Mouse (Mus musculus): ENCODE data around the gene Htra1.

Gene Htra1

DNA sequence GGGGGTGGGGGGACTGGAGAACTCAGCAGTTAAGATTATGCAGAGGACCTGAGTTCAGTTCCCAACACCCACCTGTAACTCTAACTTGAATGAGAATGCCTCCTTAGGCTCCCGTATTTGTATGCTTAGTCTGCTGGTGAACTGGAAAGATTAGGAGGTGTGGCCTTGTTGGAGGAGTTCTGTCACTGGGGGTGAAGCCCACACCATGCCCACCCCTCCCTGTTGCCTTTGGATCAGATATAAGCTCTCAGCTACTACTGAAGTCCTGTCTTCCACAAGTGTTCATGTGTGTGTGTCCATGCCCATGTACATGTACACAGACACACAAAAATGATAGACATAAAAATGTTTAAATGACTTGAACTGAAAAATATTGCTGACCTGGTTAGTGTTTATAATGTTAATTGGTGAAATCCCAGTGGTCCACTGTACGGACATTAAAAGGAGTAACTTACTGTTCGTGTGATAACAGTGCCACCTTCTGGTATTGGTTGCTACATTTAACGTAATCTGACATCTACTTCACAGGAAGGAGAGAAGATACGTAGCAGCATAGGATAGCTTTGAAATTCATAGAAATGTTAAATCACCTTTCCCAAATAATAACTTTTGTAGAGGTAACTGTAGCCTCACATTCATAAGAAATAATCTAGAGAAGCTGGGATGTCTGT, 21.1 kb upstream of the Htra1 start:
- no peak for TF ChIP-seq GATA4 (IDR thresholded peaks at IDR 0.05; ENCODE audit: insufficient replicate concordance, low read length)

DNA sequence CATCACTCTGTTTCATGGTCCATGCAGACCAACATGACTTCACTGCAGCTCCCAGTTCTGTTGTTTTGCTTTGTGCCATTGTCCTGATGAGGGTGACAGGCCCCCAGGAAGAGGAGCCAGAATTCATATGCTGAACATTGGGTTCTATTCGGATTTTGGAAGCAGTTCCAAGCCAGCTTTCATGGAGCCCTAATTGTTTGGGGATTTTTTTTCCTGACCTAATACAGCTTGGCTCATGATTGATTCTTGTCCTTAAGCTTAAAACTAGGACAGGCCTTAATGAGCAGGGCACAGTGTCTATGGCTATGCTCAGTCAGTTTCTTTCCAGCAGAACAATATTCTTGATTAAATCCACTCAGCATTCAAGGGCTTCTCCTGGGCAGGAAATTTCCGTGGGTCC, 17.7 kb upstream of the Htra1 start:
- no peak for TF ChIP-seq GATA4 (IDR thresholded peaks at IDR 0.05; ENCODE audit: insufficient replicate concordance, low read length)

DNA sequence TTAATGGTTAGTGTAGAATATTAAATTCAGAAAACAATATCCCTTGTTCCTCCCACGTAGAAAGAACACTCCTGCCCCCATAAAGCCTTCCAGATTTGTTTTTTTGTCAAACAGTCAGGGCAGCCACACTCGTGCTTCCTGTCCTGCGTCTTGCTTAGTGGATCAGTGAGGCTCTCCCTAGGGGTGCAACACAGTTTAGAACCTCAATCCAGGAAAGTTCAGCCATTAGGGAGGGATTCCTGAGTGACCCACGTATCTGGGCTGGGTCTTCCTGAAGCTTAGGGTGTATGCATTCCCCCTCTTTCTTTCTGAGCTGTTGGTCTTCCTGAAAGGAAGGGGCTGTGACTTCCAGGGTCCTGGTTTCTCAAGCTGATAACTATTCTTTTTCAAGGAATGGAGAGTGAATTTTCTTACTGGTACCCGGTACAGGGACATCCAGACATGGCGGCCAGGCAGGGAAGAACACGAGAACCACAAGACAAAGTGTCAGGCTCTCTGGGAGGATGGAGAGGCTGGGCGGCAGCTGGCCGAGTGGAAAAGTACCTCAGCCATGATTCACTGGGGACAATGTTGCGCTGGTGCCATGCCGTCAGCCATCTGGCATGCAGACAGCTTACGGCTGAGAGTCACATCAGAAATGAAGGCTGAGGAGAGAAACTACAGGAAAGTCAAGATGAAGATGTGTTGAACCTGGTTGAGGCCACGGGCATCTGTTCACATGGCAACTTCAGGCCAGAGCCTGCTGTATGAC, 12.8 kb upstream of the Htra1 start:
- no peak for TF ChIP-seq GATA4 (IDR thresholded peaks at IDR 0.05; ENCODE audit: insufficient replicate concordance, low read length)

DNA sequence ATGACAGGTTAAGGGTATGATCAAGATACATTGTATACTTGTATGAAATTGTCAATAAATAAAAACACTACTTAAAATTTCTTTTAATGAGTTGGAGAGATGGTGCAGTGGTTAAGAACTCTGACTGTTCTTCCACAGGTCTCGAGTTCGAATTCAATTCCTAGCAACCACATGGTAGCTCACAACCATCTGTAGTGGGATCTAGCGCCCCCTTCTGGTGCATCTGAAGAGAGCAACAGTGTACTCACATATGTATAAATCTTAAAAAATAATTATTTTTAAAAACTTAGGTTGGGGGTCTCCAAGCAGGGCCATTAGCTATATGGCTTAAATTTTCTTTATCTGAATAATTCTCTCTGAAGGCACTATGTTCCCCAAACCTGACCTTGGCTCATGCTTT, 5.5 kb upstream of the Htra1 start:
- no peak for TF ChIP-seq GATA4 (IDR thresholded peaks at IDR 0.05; ENCODE audit: insufficient replicate concordance, low read length)

DNA sequence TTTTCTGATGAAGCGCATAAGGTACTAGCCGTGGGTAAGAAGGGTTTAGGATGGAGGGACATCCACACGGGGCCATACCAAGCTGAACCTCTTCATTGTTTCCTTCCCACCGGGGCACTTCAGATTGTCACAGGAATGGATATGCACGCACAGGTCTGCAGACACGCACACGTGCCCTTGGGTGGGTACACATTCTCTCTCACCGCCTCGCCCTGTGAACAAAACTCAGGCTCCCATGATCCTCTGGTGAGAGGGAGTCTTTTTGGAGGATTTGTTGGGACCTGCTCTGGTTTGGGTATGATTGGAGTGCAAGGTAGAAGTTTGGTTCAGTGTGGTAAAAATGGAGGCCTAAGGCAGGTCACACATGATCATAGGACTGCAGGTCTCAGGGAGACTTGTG, 3.0 kb upstream of the Htra1 start:
- no peak for TF ChIP-seq GATA4 (IDR thresholded peaks at IDR 0.05; ENCODE audit: insufficient replicate concordance, low read length)

DNA sequence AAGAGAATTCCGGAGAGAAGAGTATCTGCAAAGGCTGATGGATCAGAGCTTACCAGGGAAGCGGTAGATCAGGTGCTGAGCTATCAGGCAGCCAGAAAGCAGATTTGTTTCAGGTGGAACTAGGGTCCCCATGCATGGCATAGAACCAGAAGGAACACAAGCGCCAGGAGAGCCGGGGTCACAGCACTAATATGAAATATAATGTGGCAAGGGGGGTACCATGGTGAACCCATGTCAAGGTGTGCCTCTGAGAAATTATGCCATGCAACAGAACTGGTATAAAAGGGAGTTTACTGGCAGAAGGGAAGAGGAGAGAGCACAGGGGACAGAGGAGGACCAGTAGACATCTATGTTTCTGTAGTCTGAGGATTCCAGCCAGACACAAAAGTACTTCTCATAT, 1.3 kb upstream of the Htra1 start:
- TF ChIP-seq GATA4 (IDR thresholded peaks at IDR 0.05; ENCODE audit: insufficient replicate concordance, low read length): no peak

DNA sequence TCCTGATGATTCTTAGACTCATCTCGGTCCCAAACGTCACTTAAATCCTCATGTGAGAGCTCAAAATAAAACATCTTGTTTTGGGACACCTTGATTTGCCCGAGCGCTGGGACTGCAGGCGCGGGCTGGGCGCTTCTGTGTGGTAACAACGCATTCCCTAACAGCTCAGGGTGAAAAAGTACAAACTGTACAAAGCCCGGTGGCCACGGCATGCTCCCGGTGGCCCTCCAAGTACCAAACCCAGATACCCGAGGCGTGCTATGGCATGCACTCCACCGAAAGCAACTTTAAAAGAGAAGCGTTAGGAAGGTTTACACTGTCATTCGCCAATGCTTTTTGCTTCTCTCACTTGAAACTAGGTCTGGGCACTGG, 504 bp upstream of the Htra1 start:
- no peak for TF ChIP-seq GATA4 (IDR thresholded peaks at IDR 0.05; ENCODE audit: insufficient replicate concordance, low read length)

DNA sequence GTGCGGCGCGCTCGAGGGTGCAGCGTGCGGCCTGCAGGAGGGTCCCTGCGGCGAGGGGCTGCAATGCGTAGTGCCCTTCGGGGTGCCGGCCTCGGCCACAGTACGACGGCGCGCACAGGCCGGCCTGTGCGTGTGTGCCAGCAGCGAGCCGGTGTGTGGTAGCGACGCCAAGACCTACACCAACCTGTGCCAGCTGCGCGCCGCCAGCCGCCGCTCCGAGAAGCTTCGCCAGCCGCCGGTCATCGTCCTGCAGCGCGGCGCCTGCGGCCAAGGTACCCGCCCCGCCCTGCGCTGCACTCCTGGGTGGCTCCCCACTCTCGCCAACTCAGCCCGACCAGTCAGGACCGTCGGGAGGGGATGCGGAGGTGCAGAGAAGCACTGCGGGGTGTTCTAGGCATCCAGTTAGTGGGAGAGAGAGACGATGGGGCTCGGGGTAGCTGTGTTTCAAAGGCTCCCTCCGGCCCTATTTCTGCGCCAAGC, 601 bp downstream of the Htra1 start:
- TF ChIP-seq GATA4 (IDR thresholded peaks at IDR 0.05; ENCODE audit: insufficient replicate concordance, low read length): no peak

DNA sequence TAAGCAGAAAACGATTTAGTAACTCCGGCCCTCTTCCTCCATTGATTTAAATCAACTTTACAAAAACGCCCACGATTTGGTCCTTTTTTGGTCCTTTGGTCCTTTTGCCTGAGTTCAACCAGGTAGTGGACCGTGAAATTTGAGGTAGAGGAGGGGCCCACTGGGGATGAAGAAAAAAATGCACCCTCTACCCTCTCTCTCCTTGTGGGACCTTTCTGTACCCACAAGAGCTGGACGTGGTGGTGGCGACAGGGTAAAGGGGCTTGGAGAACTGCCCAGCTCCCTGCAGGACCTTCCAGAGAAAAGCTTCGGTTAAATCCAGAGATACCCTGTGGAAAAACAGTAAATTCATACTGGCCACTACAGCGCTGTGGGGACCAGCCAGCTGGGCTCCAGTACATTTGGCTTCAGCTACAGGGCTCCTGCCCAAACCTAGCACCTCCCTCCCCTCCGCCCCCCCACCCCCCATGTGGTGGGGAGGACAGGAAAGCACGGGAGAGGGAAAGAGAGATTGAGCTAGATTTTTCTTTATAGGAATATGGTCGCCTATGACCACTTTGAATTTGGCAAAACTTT, 1.4 kb downstream of the Htra1 start:
- TF ChIP-seq GATA4 (IDR thresholded peaks at IDR 0.05; ENCODE audit: insufficient replicate concordance, low read length): no peak

DNA sequence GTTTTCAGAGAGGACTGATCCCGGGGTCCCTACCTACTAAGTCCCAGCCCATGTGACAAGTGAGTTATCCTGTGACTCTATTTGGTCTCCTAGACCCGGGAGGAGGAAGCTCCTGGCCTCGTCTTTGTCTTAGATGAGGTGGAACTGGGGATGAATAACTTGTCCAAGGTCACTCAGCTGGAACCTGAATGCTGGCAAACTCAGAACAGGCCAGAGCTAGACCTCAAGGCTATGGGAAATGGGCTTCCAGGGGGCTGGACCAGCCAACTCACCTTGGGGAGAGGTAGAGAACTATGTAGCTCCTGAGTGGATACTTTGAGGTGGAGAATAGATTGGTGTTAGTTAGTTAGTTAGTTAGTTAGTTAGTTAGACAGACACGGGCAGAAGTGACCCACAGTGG, 2.1 kb downstream of the Htra1 start:
- no peak for TF ChIP-seq GATA4 (IDR thresholded peaks at IDR 0.05; ENCODE audit: insufficient replicate concordance, low read length)

DNA sequence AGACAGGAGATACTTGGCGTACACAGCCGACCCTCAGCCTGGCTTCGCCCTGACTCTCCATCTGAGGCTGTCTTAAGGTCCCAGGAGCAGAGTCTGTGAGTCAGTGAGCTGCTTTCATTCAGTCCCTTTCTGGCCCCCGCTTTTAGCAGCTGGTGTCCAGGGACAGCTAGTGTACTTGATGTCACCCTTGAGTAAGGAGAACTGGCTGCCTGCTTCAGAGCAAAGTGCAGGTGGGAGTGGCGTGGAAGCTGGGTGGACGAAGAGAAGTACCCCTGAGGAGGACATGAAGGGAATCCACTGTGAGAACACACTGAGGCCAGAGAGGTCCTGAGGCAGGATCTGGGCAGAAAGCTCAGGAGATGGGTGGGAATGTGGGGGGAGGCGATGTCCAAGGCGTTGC, 3.0 kb downstream of the Htra1 start:
- no peak for TF ChIP-seq GATA4 (IDR thresholded peaks at IDR 0.05; ENCODE audit: insufficient replicate concordance, low read length)

DNA sequence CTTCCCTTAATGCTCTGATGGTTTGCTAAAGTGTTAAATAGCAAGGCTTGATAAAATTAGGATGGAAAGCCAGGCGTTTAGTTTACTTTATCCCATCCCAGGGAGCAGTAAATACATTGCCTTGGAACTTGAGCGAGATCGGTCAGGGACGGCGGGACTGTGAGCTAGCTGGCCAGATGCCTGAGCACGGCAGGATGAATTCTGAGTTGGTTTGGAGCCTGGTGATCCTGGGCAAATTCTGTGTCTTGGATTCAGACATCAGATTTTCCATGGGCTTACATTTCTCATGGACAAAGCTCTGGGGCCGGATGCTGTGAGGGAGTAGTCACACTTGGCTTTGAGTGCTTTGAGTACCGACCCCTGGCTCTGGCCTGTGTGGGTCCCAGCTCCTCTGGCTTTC, 4.8 kb downstream of the Htra1 start:
- no peak for TF ChIP-seq GATA4 (IDR thresholded peaks at IDR 0.05; ENCODE audit: insufficient replicate concordance, low read length)

DNA sequence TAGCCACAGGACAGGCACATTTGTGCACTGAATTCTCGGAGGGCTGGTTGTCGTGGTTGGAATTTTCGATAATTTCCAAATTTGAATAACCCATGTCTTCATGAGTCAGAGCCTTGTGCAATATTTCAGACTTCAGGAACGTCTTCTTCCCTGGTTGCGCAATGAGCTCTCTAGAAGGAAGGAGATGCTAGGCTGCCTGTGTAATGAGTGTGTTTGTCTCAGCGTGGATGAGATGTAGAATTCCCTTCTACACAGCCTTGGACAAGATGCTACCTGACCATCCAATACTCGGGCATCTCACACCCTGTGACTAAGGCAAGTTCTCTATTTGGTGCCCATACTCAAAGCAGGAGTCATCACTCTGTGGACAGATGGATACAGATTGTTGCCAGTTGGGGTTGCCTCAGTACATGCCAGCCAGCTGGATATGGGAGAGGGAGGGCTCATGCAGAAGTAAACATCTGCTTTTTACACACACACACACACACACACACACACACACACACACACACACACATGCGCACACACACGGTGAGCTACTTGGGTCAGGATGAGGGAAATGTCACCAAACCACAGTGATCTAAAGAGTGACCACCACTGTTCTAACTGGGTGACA, 7.5 kb downstream of the Htra1 start:
- no peak for TF ChIP-seq GATA4 (IDR thresholded peaks at IDR 0.05; ENCODE audit: insufficient replicate concordance, low read length)

DNA sequence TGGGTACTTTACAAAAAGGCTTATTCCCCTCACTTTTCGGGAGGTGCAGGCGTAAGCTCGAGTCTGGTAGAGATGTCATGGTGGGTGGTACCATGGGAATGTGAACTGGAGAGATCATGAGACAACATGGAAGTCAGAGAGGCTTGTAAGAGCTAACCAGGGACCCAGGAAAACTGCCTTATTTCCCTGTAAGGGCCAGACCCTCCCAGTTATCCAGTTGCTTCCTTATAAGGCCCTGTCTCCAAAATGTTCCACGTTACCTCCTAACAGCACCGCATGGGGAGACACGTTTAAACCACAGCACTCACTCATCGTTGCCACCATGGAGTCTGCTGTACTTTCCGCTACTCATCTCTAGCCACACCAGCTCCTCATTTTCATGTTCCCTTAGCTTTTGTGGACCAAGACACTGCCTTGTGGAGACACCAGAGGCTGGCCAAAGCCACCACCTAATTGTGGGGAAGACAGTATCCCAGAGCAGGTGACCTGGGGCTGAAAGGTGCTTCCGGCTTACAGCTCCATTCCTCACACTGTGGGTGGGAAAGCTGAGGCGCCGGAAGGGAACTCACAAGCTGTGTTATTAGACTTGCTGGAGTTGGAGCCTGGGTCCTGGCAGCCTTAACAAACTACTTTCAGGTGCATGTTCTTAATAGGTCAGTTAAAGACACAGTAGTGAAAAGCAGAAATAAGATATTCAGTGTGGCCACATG, 9.0 kb downstream of the Htra1 start:
- TF ChIP-seq GATA4 (IDR thresholded peaks at IDR 0.05; ENCODE audit: insufficient replicate concordance, low read length): no peak

DNA sequence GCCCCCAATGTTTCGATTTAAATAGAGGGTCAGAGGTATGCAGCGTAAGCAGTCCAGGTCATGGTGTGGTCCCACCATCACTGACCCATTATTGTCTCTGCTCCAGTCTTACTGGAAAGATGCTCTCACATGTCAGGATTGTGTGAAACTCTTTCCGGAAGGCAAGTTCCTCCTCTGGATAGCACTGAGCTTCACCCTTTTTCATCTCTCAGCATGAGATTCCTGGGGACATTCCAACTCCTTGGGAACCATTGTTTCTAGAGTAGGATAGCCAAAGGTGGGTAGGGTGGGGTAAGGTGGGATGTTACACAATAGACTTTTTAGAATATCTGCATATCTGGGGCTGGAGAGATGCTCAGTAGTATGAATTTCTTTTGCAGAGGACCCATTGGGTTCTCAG, 9.8 kb downstream of the Htra1 start:
- no peak for TF ChIP-seq GATA4 (IDR thresholded peaks at IDR 0.05; ENCODE audit: insufficient replicate concordance, low read length)

Data from liver, adult (tissue).